Mouse (Mus musculus): Measurements from ENCODE around the gene Nap1l1. TPM values are rescaled to one million over a fixed set of nuclear protein-coding genes. Genes with fewer than 3 reads are reported as not detected.

Gene Nap1l1
- total RNA-seq, 4 experiments from 2014 or later, result 154 to 164 (median 156) TPM

- no peak for DNase-seq (ENCODE audit: low spot score in 2 of 2)
Measured at GRCm38 (mm10) chr10:111515071-111516010, 42.3 kb downstream of the Nap1l1 start.

GRCm38 (mm10) chr10:111516172-111516588 is 43.2 kb downstream of the Nap1l1 start:
- no peak for DNase-seq (ENCODE audit: low spot score in 2 of 2)

GRCm38 (mm10) chr10:111516804-111517436 is 43.9 kb downstream of the Nap1l1 start:
- no peak for DNase-seq (ENCODE audit: low spot score in 2 of 2)

- DNase-seq (ENCODE audit: low spot score in 2 of 2), result no peak
Measured at GRCm38 (mm10) chr10:111518350-111518749, 45.3 kb downstream of the Nap1l1 start.

- DNase-seq (ENCODE audit: low spot score in 2 of 2), result no peak
Measured at GRCm38 (mm10) chr10:111519620-111520370, 46.8 kb downstream of the Nap1l1 start.

GRCm38 (mm10) chr10:111520621-111521020 is 47.6 kb downstream of the Nap1l1 start:
- no peak for DNase-seq (ENCODE audit: low spot score in 2 of 2)

GRCm38 (mm10) chr10:111521636-111522035 is 48.6 kb downstream of the Nap1l1 start:
- DNase-seq (ENCODE audit: low spot score in 2 of 2), result no peak

- DNase-seq (ENCODE audit: low spot score in 2 of 2), result no peak
Measured at GRCm38 (mm10) chr10:111522230-111522629, 49.2 kb downstream of the Nap1l1 start.

- DNase-seq (ENCODE audit: low spot score in 2 of 2), result no peak
Measured at GRCm38 (mm10) chr10:111523894-111524293, 50.9 kb downstream of the Nap1l1 start.

GRCm38 (mm10) chr10:111527057-111527456 is 54.0 kb downstream of the Nap1l1 start:
- DNase-seq (ENCODE audit: low spot score in 2 of 2), result peak in 1 of 2 experiments; percentile 40

- no peak for DNase-seq (ENCODE audit: low spot score in 2 of 2)
Measured at GRCm38 (mm10) chr10:111527613-111528012, 54.6 kb downstream of the Nap1l1 start.

GRCm38 (mm10) chr10:111528283-111528682 is 55.3 kb downstream of the Nap1l1 start:
- no peak for DNase-seq (ENCODE audit: low spot score in 2 of 2)

GRCm38 (mm10) chr10:111530398-111530797 is 57.4 kb downstream of the Nap1l1 start:
- DNase-seq (ENCODE audit: low spot score in 2 of 2), result no peak

- DNase-seq (ENCODE audit: low spot score in 2 of 2), result no peak
Measured at GRCm38 (mm10) chr10:111534691-111535090, 61.7 kb downstream of the Nap1l1 start.

- no peak for DNase-seq (ENCODE audit: low spot score in 2 of 2)
Measured at GRCm38 (mm10) chr10:111537410-111537809, 64.4 kb downstream of the Nap1l1 start.

- DNase-seq (ENCODE audit: low spot score in 2 of 2), result peak; percentile 55 to 57
Measured at GRCm38 (mm10) chr10:111539724-111540324, 66.8 kb downstream of the Nap1l1 start.

- DNase-seq (ENCODE audit: low spot score in 2 of 2), result no peak
Measured at GRCm38 (mm10) chr10:111540678-111541077, 67.7 kb downstream of the Nap1l1 start.

- DNase-seq (ENCODE audit: low spot score in 2 of 2), result peak in 1 of 2 experiments; percentile 15
Measured at GRCm38 (mm10) chr10:111543106-111543505, 70.1 kb downstream of the Nap1l1 start.

GRCm38 (mm10) chr10:111543781-111544260 is 70.8 kb downstream of the Nap1l1 start:
- DNase-seq (ENCODE audit: low spot score in 2 of 2), result no peak

GRCm38 (mm10) chr10:111544311-111544710 is 71.3 kb downstream of the Nap1l1 start:
- DNase-seq (ENCODE audit: low spot score in 2 of 2), result no peak

- no peak for DNase-seq (ENCODE audit: low spot score in 2 of 2)
Measured at GRCm38 (mm10) chr10:111545648-111546047, 72.6 kb downstream of the Nap1l1 start.

Measured in layer of hippocampus, adult 8-10 months (tissue).